Mouse (Mus musculus): Measurements from ENCODE around the gene Tnnt3.

DNA sequence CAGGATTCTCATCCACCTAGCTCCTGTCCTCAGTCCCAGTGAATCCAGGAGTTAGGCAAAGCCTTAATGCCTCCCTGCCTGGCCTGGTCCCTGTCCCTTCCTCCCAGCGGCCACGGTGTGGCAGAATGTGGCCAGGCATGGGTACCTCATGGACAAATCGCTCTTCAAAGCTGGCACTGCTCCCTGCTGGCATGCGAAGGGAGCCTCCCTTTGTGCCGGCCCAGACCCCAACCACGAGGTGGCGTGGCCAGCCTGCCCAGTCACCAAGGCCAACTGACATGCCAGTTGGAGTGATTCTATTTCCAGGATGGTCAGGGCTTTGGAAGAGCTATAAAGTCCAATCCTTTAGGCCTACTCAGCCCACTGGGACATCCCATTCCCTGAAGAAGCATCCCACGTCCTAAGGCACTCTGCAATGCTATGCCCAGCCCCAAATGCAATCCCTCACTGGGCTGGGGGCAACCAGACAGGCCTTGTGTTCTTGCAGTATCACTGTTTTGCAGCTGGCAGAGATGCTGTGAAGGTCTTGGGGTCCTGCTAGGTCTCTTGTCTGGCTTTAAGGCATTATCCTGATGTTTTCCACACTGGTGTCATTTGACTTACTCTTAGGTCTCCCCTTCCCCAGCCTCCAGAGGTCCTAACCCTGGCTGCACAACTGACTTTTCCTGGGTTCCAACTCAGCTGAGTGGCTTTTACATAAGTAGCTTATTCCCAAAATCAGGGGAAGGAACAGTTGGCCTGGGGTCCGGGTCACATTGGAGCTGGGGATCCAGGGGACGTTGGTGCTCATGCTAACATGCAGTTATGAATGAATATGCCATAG is 51.5 kb downstream of the Tnnt3 start:
- TF ChIP-seq POLR2A (IDR thresholded peaks at IDR 0.05; ENCODE audit: low read depth, low read length), result no peak
- no peak for TF ChIP-seq CTCF (conservative IDR thresholded peaks at IDR 0.05; ENCODE audit: insufficient read depth, insufficient read length, low read depth, low read length)

Measured in kidney, adult 2 months (tissue).